Mouse (Mus musculus): ENCODE measurements around the gene Gnas.

DNA sequence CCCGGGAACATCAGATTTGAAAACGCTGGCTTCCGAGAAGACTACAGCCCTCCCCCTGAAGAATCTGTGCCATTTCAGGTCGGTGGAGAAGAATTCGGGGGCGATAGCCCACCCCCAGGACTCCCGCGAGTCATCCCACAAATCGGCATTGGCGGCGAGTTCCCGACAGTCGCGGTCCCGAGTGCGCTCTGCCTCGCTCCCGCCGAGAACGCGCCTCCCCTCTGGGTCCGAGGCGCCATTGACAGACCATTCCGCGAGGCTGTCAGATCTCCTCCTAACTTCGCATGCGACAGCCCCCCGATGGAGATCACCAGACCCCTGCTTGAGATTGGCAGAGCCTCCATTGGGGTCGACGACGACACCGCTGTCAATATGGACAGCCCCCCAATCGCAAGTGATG lies 14.4 kb downstream of the Gnas start:
- TF ChIP-seq CTCF (IDR thresholded peaks at IDR 0.05; ENCODE audit: control insufficient read depth, insufficient read depth, insufficient read length) (no peak), MAX (IDR thresholded peaks at IDR 0.05) (no peak)
